Mouse (Mus musculus): ENCODE data around the gene Sox5.

GRCm38 (mm10) chr6:144167058-144167457, 614.7 kb downstream of the Sox5 start:
- TF ChIP-seq CTCF (IDR thresholded peaks at IDR 0.05; ENCODE audit: extremely low read depth, insufficient read depth, insufficient read length, insufficient replicate concordance) (no peak), POLR2A (IDR thresholded peaks at IDR 0.05; ENCODE audit: low read depth, low read length) (no peak)

Data from spleen, adult 2 months (tissue).